Mouse (Mus musculus) brain, embryonic 14.5 days (tissue): ENCODE measurements around the gene Taok3.

ENCODE experiments used
- CTCF ChIP-seq: fragments of 200-500 bp; IDR thresholded peaks from 2 replicates; pipeline ENCODE4 v1.5.1; 2012; ENCODE audit warnings: inconsistent platforms, mild to moderate bottlenecking, moderate library complexity, borderline replicate concordance; ENCODE audit not compliant: insufficient read depth, insufficient read length; ENCODE audit errors: extremely low read depth
- POLR2A ChIP-seq: fragments of 200-500 bp; IDR thresholded peaks from 2 replicates; pipeline ENCODE4 v1.6.1; 2012; ENCODE audit warnings: mild to moderate bottlenecking, inconsistent platforms, borderline replicate concordance; ENCODE audit not compliant: poor library complexity, insufficient read depth, insufficient read length, severe bottlenecking; ENCODE audit errors: extremely low read depth

GRCm38 (mm10) chr5:117138295-117138988 is 18.5 kb downstream of the Taok3 start:
- TF ChIP-seq CTCF (no peak), POLR2A (no peak)
